Mouse (Mus musculus): Measurements from ENCODE around the gene Gm45213. TPM values are rescaled to one million over a fixed set of nuclear protein-coding genes. Genes with fewer than 3 reads are reported as not detected.

Gm45213 gene
- not detected for polyA plus RNA-seq (2014; fragmentation: Illumina TruSeq; extraction: RNeasy Lipid Tissue Mini Kit (QIAGEN cat#74804); ENCODE audit: low read depth, low replicate concordance)

DNA sequence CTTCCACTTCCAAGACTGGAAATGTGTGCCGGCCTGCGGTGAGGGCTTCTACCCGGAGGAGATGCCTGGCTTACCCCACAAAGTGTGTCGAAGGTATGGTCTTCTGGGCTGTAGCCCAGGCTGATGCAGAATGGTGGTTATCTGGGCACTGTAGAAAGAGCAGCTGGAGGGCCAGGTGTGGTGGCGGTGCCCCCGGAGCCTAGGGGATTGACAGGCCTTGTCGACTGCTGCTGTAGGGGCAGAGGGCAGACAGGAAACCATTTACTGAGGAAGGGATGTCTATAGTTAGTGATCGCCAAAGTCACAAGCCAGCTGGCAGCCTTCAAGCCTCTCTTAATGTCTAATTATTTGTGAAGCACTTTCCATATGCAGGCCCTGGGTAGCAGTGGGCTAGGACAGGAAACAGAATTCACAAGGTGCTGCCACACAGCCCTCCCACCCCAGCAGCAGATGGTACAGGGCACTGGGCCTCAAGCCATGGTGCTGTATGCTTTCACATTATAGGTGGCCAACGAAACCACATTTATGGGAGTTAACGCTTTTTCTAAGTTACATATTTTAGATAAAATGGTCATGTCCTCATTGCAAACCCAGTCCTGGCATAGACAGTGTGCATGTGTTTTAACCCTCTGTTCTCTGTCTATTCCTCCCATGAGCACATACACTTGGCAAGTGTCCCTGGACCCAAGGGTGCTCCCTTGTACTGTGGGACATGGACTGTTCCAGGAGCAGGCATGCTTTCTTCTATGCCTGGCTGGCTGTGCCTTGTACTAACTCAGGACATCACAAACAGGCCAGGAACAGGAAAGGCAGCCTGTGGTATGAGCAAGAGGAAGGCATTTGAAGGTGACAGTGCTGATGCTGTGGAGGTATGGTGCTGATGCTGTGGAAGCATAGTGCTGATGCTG is at the start of gene Gm45213:
Gene Gm45213, plus strand, starts transcription at position 51 of the 908 bp plus-strand sequence.

GRCm38 (mm10) chr7:66058703-66059102 is 15.3 kb downstream of the Gm45213 start, which contains the start of gene Snrpa1:
Snrpa1 (plus strand) TSS chr7:66059003.

GRCm38 (mm10) chr7:66079364-66080230 is 36.2 kb downstream of the Gm45213 start, which contains the start of gene Selenos:
Selenos (plus strand) TSS chr7:66079649.

DNA sequence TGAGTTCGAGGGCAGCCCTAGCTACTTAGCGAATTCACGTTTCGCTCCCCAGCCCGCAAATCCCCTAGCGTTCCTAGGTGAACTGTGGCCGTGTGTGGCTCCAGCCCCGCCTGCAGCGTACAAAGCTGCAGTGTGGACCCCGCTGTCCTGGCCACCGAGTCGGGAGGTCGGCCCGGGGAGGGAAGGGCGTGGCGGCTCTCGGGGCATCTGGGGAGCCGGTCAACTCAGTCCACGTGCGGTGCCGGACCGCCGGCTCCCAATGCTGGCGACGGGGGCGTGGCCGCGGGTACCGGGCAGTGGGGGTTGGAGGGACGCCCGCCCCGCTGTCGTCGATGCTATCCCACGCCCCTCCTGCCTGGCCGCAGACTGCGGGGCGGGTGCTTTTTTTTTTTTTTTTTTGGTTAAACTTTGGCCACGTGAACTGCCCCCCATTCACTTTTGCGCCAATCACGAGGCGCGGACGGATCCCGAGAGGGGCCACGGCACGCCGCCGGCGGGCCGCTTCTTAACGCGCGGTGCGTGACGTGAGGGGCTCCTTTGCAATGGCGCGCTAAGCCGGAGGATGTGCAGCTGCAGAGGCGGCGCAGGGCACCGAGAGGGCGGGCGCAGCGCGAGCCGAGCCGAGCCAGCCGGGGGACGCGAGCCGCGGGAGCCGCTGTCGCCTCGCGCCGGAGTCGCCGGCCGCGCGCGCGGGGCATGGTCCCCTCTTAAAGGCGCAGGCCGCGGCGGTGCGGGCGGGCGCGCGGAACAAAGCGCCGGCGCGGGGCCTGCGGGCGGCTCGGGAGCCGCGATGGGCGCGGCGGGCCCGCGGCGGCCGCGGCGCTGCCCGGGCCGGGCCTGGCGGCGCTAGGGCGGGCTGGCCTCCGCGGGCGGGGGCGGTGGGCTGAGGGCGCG is 65.8 kb downstream of the Gm45213 start, which contains the start of gene Chsy1:
Gene Chsy1, plus strand, starts transcription at position 555 of the 894 bp plus-strand sequence.

Other genes starting within 250 kb of the Gm45213 start
- gene Pcsk6, start 181.9 kb upstream of the Gm45213 start, polyA plus RNA-seq (2014; fragmentation: Illumina TruSeq; extraction: RNeasy Lipid Tissue Mini Kit (QIAGEN cat#74804); ENCODE audit: low read depth, low replicate concordance): 4.0 TPM
- gene Snrpa1, start 15.4 kb downstream of the Gm45213 start, polyA plus RNA-seq (2014; fragmentation: Illumina TruSeq; extraction: RNeasy Lipid Tissue Mini Kit (QIAGEN cat#74804); ENCODE audit: low read depth, low replicate concordance): 36.6 TPM
- 127 TPM for gene Selenos, start 36.0 kb downstream of the Gm45213 start, polyA plus RNA-seq (2014; fragmentation: Illumina TruSeq; extraction: RNeasy Lipid Tissue Mini Kit (QIAGEN cat#74804); ENCODE audit: low read depth, low replicate concordance)
- 7.2 TPM for gene Chsy1, start 65.9 kb downstream of the Gm45213 start, polyA plus RNA-seq (2014; fragmentation: Illumina TruSeq; extraction: RNeasy Lipid Tissue Mini Kit (QIAGEN cat#74804); ENCODE audit: low read depth, low replicate concordance)